Mouse (Mus musculus): ENCODE results near the gene Acap1.

DNA sequence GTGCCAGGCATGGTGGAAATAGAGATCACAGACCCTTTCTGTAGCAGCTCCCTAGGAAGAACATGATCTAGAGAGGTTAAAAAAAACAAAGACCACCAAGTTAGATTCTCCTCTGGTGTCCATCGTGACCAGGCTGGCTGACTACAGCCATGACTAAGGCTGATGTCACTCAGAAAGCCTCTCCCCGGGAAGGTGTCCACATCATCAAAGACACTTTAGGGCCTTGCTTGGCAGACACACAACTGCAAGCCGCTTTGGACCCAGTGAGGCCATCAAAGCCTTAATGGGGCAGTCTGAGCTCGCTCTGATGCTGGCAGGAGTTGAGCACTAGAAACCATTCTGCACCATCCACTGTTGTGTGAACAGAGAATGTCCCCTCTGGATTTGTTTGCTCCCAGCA lies 22.9 kb downstream of the Acap1 start:
- no peak for TF ChIP-seq CTCF (IDR thresholded peaks at IDR 0.05; ENCODE audit: low read depth)
- no peak for TF ChIP-seq EP300 (IDR thresholded peaks at IDR 0.05; ENCODE audit: low read depth)
